Mouse (Mus musculus) CH12.LX (cell line): ENCODE measurements around the gene Zfp607a. TPM values are rescaled to one million over a fixed set of nuclear protein-coding genes. Genes with fewer than 3 reads are reported as not detected.

Experiments used
- DNase-seq: peaks from one replicate; pipeline ENCODE4 v3.0.0-alpha.2; 2013; ENCODE audit errors: extremely low read depth
- H3K27ac ChIP-seq: 2 replicates; pipeline ENCODE4 v1.5.1; 2012; ENCODE audit warnings: low read depth, mild to moderate bottlenecking, control low read depth, moderate library complexity; ENCODE audit not compliant: insufficient read depth
- H3K27me3 ChIP-seq: replicated peaks from 2 replicates; pipeline ENCODE3; 2012; ENCODE audit warnings: inconsistent platforms
- H3K36me3 ChIP-seq, 2 experiments: replicated peaks in 1 of 2; 2 replicates each; pipeline versions ENCODE3 to v1.6.1; 2012; ENCODE audit warnings: inconsistent platforms in 1 of 2, low read length in 1 of 2, mild to moderate bottlenecking in 1 of 2, mixed read lengths in 1 of 2, moderate library complexity in 1 of 2; ENCODE audit not compliant: control insufficient read depth in 1 of 2, insufficient read depth in 1 of 2
- H3K4me1 ChIP-seq, 2 experiments: 2 replicates each; pipeline ENCODE4 v1.6.1; 2012; ENCODE audit warnings: inconsistent platforms in 1 of 2, moderate library complexity in 1 of 2; ENCODE audit not compliant: insufficient read depth in 2 of 2, control insufficient read depth in 1 of 2
- H3K4me2 ChIP-seq: 2 replicates; pipeline ENCODE4 v1.6.1; 2012; ENCODE audit warnings: low read depth, mild to moderate bottlenecking, control low read depth; ENCODE audit not compliant: poor library complexity, insufficient read depth, severe bottlenecking
- H3K4me3 ChIP-seq, 3 experiments: fragments of 150-350 bp in 1 of 3; sonication (generic) in 1 of 3; replicated peaks in 1 of 3; 2 replicates each; pipeline versions ENCODE3 to v1.5.1; 2011 to 2012; ENCODE audit warnings: low read depth in 2 of 3, low read length in 2 of 3, mild to moderate bottlenecking in 2 of 3, moderate library complexity in 2 of 3, control low read depth in 1 of 3, improper control_type of control experiment in 1 of 3, inconsistent platforms in 1 of 3, mixed read lengths in 1 of 3; ENCODE audit not compliant: poor library complexity in 1 of 3
- H3K79me2 ChIP-seq: replicated peaks from 2 replicates; pipeline ENCODE4 v1.6.1; 2012; ENCODE audit warnings: mild to moderate bottlenecking, moderate library complexity; ENCODE audit not compliant: control insufficient read depth, poor library complexity, insufficient read depth, severe bottlenecking; ENCODE audit errors: extremely low read depth
- H3K9ac ChIP-seq: 2 replicates; pipeline ENCODE4 v1.6.1; 2012; ENCODE audit warnings: low read depth, mild to moderate bottlenecking, control low read depth, moderate library complexity; ENCODE audit not compliant: insufficient read depth
- H3K9me3 ChIP-seq: replicated peaks from 2 replicates; pipeline ENCODE3; 2012; ENCODE audit warnings: low read length, inconsistent platforms, mixed read lengths
- BHLHE40 ChIP-seq: IDR thresholded peaks from 2 replicates; pipeline ENCODE4 v1.6.1; 2011; ENCODE audit warnings: mild to moderate bottlenecking, low read depth, low read length, improper control_type of control experiment
- CHD1 ChIP-seq: IDR thresholded peaks from 2 replicates; pipeline ENCODE4 v1.6.1; 2012; ENCODE audit warnings: low read depth, low read length, improper control_type of control experiment, inconsistent platforms
- CHD2 ChIP-seq: IDR thresholded peaks from 2 replicates; pipeline ENCODE4 v1.6.1; 2011; ENCODE audit warnings: low read length, improper control_type of control experiment
- E2F4 ChIP-seq: IDR thresholded peaks from 2 replicates; pipeline ENCODE4 v1.6.1; 2011; ENCODE audit warnings: low read depth, low read length, improper control_type of control experiment; ENCODE audit not compliant: insufficient replicate concordance
- GABPA ChIP-seq: IDR thresholded peaks from 2 replicates; pipeline ENCODE4 v1.6.1; 2012; ENCODE audit warnings: low read depth, low read length, improper control_type of control experiment, inconsistent platforms; ENCODE audit not compliant: insufficient replicate concordance
- HCFC1 ChIP-seq: IDR thresholded peaks from 2 replicates; pipeline ENCODE4 v1.6.1; 2012; ENCODE audit warnings: low read depth, mild to moderate bottlenecking, inconsistent platforms, low read length, improper control_type of control experiment
- IRF4 ChIP-seq: IDR thresholded peaks from 2 replicates; pipeline ENCODE4 v1.6.1; 2014; ENCODE audit warnings: low read depth, mild to moderate bottlenecking, inconsistent platforms, low read length, improper control_type of control experiment
- JUND ChIP-seq: conservative IDR thresholded peaks from 2 replicates; pipeline ENCODE4 v1.6.1; 2011; ENCODE audit warnings: low read depth, low read length, improper control_type of control experiment
- MAFK ChIP-seq: IDR thresholded peaks from 2 replicates; pipeline ENCODE4 v1.6.1; 2011; ENCODE audit warnings: low read length, improper control_type of control experiment; ENCODE audit not compliant: insufficient replicate concordance
- MAX ChIP-seq: IDR thresholded peaks from 2 replicates; pipeline ENCODE4 v1.6.1; 2011; ENCODE audit warnings: low read length, improper control_type of control experiment
- MAZ ChIP-seq: IDR thresholded peaks from 2 replicates; pipeline ENCODE4 v1.6.1; 2012; ENCODE audit warnings: low read depth, mild to moderate bottlenecking, inconsistent platforms, low read length, improper control_type of control experiment, moderate library complexity
- MEF2A ChIP-seq: IDR thresholded peaks from 2 replicates; pipeline ENCODE4 v1.6.1; 2014; ENCODE audit warnings: low read depth, mild to moderate bottlenecking, inconsistent platforms, low read length, improper control_type of control experiment, borderline replicate concordance
- MXI1 ChIP-seq: IDR thresholded peaks from 2 replicates; pipeline ENCODE4 v1.6.1; 2011; ENCODE audit warnings: mild to moderate bottlenecking, low read depth, low read length, improper control_type of control experiment
- NELFE ChIP-seq: IDR thresholded peaks from 2 replicates; pipeline ENCODE4 v1.6.1; 2011; ENCODE audit warnings: low read depth, low read length, improper control_type of control experiment
- NRF1 ChIP-seq: IDR thresholded peaks from 2 replicates; pipeline ENCODE4 v1.6.1; 2014; ENCODE audit warnings: low read depth, mild to moderate bottlenecking, inconsistent platforms, low read length, improper control_type of control experiment, moderate library complexity
- PAX5 ChIP-seq: IDR thresholded peaks from 2 replicates; pipeline ENCODE4 v1.6.1; 2012; ENCODE audit warnings: low read length, inconsistent platforms, mixed read lengths
- POLR2A ChIP-seq: IDR thresholded peaks from 2 replicates; pipeline ENCODE4 v1.6.1; 2011; ENCODE audit warnings: low read depth, mild to moderate bottlenecking, improper control_type of control experiment, low read length
- RAD21 ChIP-seq: IDR thresholded peaks from 2 replicates; pipeline ENCODE4 v1.6.1; 2011; ENCODE audit warnings: low read depth, mild to moderate bottlenecking, low read length, improper control_type of control experiment, moderate library complexity
- RCOR1 ChIP-seq: conservative IDR thresholded peaks from 2 replicates; pipeline ENCODE4 v1.6.1; 2012; ENCODE audit warnings: low read depth, mild to moderate bottlenecking, inconsistent platforms, low read length, improper control_type of control experiment
- SMC3 ChIP-seq: IDR thresholded peaks from 2 replicates; pipeline ENCODE4 v1.6.1; 2011; ENCODE audit warnings: low read depth, low read length, improper control_type of control experiment
- TCF12 ChIP-seq: IDR thresholded peaks from 2 replicates; pipeline ENCODE4 v1.6.1; 2014; ENCODE audit warnings: low read depth, mild to moderate bottlenecking, inconsistent platforms, low read length, improper control_type of control experiment
- UBTF ChIP-seq: IDR thresholded peaks from 2 replicates; pipeline ENCODE4 v1.6.1; 2012; ENCODE audit warnings: low read depth, mild to moderate bottlenecking, inconsistent platforms, low read length, improper control_type of control experiment, moderate library complexity
- USF1 ChIP-seq: IDR thresholded peaks from 2 replicates; pipeline ENCODE4 v1.6.1; 2014; ENCODE audit warnings: low read depth, mild to moderate bottlenecking, inconsistent platforms, low read length, improper control_type of control experiment
- USF2 ChIP-seq: conservative IDR thresholded peaks from 2 replicates; pipeline ENCODE4 v1.6.1; 2011; ENCODE audit warnings: low read depth, low read length, improper control_type of control experiment
- ZKSCAN1 ChIP-seq: IDR thresholded peaks from 2 replicates; pipeline ENCODE4 v1.6.1; 2012; ENCODE audit warnings: low read depth, inconsistent platforms, low read length, improper control_type of control experiment, borderline replicate concordance
- ZMIZ1 ChIP-seq: IDR thresholded peaks from 2 replicates; pipeline ENCODE4 v1.6.1; 2012; ENCODE audit warnings: low read depth, mild to moderate bottlenecking, inconsistent platforms, low read length, improper control_type of control experiment
- dilution Hi-C: fragments of 300-500 bp; cut with MboI; formaldehyde crosslinking; loops from 2 replicates; pipeline ENCODE4 v1.14.3; 2020; ENCODE audit warnings: low sequenced_read_pairs; ENCODE audit not compliant: extremely low pct_unique_long_range_greater_than_20kb, extremely low pct_ligation_motif_present
- in situ Hi-C: fragments of 300-500 bp; cut with MboI; formaldehyde crosslinking; loops from 3 replicates; pipeline ENCODE4 v1.14.3; 2019; ENCODE audit warnings: low sequenced_read_pairs, low pct_ligation_motif_present, low pct_unique_long_range_greater_than_20kb, mixed read lengths
- polyA plus RNA-seq: library from polyadenylated mRNA; unstranded; fragments of >175 nt; gene quantifications from 2 replicates; pipeline ENCODE4 v1.2.1, GENCODE M21; 2012; ENCODE audit warnings: low read depth; ENCODE audit not compliant: insufficient read length
- total RNA-seq, 2 experiments: library from RNA; depleted of rRNA; stranded (reverse); fragments of 300-350 nt in 1 of 2; fragments of >200 nt in 1 of 2; gene quantifications; 2 replicates each; pipeline ENCODE4 v1.2.3; 2012 to 2014

Zfp607a gene
- total and polyA plus RNA-seq, 3 experiments = 5.8 to 7.0 (median 6.8) TPM

DNA sequence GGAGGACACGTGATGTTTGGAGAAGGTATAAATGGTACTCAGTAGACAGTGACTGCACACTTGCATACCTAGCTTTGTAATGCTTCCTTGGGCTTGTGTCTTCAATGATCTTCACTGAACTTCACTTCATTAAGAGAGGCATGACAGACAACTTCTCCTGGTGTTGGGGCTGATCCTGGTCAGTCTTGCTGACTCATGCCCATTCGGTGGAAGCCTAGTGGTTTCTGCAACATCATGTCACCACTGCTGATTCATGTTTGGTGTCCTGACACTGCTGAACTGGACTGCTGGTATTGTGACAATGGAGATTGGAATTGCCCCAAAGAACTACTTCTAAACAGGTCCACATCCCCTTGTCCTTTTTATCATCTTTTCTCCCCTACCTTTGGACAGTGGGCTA, 23.2 kb upstream of the Zfp607a start:
- H3K36me3 ChIP-seq = no peaks in the 10 kb centered on the region
- no peak overlapping the region for H3K4me2 ChIP-seq
- no peak overlapping the region for H3K27ac ChIP-seq
- peaks cover 2 to 3% of the 10 kb centered on the region in 2 experiments; a peak in 3 of 4 replicates for H3K4me1 ChIP-seq
- H3K9me3 ChIP-seq = no peaks in the 10 kb centered on the region
- no peak overlapping the region for H3K4me3 ChIP-seq
- no peak overlapping the region for H3K9ac ChIP-seq
- in situ Hi-C loops = loop anchor here (25.0 kb wide), 1 partner anchor 103 kb away; the partner anchor contains the start of gene Zfp974
- 0 out of 2 replicates have a peak, but pooled peaks cover 3% of the 10 kb centered on the region for H3K79me2 ChIP-seq
- dilution Hi-C loops = no loop called here
- H3K27me3 ChIP-seq = no peaks in the 10 kb centered on the region
- TF ChIP-seq NELFE (no peak), TCF12 (no peak), MXI1 (no peak), RAD21 (no peak), JUND (no peak), PAX5 (no peak), USF1 (no peak), IRF4 (no peak), SMC3 (no peak), E2F4 (no peak), MEF2A (no peak)
- no peak for DNase-seq

DNA sequence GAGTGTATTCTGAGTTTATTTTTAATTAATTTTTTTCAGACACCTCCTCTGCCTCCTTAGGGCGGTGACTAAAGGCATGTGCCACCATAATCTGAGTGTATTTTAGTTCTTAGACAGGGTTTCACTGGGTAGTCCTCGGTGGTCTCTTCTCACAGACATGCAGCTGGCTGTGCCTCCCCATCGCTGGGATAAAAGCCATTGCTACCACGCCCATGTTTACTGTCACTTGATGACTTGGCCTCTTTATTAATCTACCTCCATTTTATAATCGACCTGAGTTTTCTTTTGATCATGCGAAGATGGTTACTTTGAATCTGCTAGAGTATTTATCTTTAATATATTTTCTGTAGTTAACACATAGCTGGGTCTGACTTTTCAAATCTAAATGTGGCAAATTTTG, 19.4 kb upstream of the Zfp607a start:
- Histone ChIP-seq H3K36me3 (peaks cover 0 to 10% of the 10 kb centered on the region in 2 experiments), H3K79me2 (0 out of 2 replicates have a peak, but pooled peaks cover 3% of the 10 kb centered on the region), H3K27me3 (no peaks in the 10 kb centered on the region), H3K9ac (peak overlapping the region; percentile 89), H3K4me2 (no peak overlapping the region), H3K4me1 (peaks cover 6 to 18% of the 10 kb centered on the region in 2 experiments; a peak in 3 of 4 replicates), H3K9me3 (no peaks in the 10 kb centered on the region)
- peak; percentile 10 for DNase-seq
- dilution Hi-C loops = no loop called here
- TF ChIP-seq MAFK (no peak), NRF1 (no peak), ZKSCAN1 (no peak), UBTF (no peak), RCOR1 (no peak; the same call in 1 of the 2 replicates), GABPA (no peak), CHD1 (no peak; the same call in 1 of the 2 replicates), BHLHE40 (no peak), MAZ (no peak), HCFC1 (no peak), CHD2 (no peak), ZMIZ1 (no peak), NELFE (no peak), POLR2A (no peak), PAX5 (no peak), USF2 (no peak), MAX (no peak)
- TF ChIP-seq, all 38 proteins: peak for 0
- peak overlapping the region; percentile 57 to 83 (median 62) for H3K4me3 ChIP-seq
- H3K27ac ChIP-seq = no peak overlapping the region
- in situ Hi-C loops = loop anchor here (25.0 kb wide), 1 partner anchor 99 kb away; the partner anchor contains the start of gene Zfp974
